Mouse (Mus musculus) limb, embryonic 10.5 days (tissue): ENCODE results near the gene Acvr1b. TPM values are rescaled to one million over a fixed set of nuclear protein-coding genes. Genes with fewer than 3 reads are reported as not detected.

Source experiments
- DNase-seq: peaks from one replicate; pipeline ENCODE4 v3.0.0-alpha.2; 2017; ENCODE audit warnings: low spot score
- H3K27ac ChIP-seq: fragments of 300-500 bp; sonication (generic); 2 replicates; pipeline ENCODE4 v1.5.1; 2016; ENCODE audit warnings: mild to moderate bottlenecking
- H3K27me3 ChIP-seq: fragments of 300-500 bp; sonication (generic); 2 replicates; pipeline ENCODE4 v1.6.1; 2016; ENCODE audit warnings: low read depth, mild to moderate bottlenecking; ENCODE audit not compliant: poor library complexity, severe bottlenecking
- H3K36me3 ChIP-seq: fragments of 300-500 bp; sonication (generic); 2 replicates; pipeline ENCODE4 v1.6.1; 2016; ENCODE audit warnings: mild to moderate bottlenecking, moderate library complexity
- H3K4me1 ChIP-seq: fragments of 300-500 bp; sonication (generic); 2 replicates; pipeline ENCODE4 v1.6.1; 2016
- H3K4me3 ChIP-seq: fragments of 300-500 bp; sonication (generic); 2 replicates; pipeline ENCODE4 v1.5.1; 2016; ENCODE audit warnings: mild to moderate bottlenecking, moderate library complexity
- H3K9me3 ChIP-seq: fragments of 300-500 bp; sonication (generic); replicated peaks from 2 replicates; pipeline ENCODE4 v1.6.1; 2016; ENCODE audit warnings: mild to moderate bottlenecking
- WGBS: fragments of 180-500 bp; shearing (Covaris S2); methylation state at CpG from one replicate; pipeline ENCODE4 v1.1.7; 2016; 5-methylcytosine and 5-hydroxymethylcytosine counted together
- polyA plus RNA-seq: library from polyadenylated mRNA; unstranded; fragments of >200 nt; fragmentation: Nextera tagmentation; extraction: Ambion mirVana; gene quantifications from 2 replicates; pipeline ENCODE4 v1.2.1, GENCODE M21; 2016

Gene Acvr1b
- polyA plus RNA-seq, 1 experiment from 2014 or later: 5.7 TPM

- WGBS: 91% methylated on average over 3 of the region's 3 CpGs
- H3K27me3 ChIP-seq: no peaks in the 10 kb centered on the region
- no peak for DNase-seq
- H3K27ac ChIP-seq: no peak overlapping the region
- no peak overlapping the region for H3K4me3 ChIP-seq
- H3K9me3 ChIP-seq: no peaks in the 10 kb centered on the region
- peaks cover 16% of the 10 kb centered on the region for H3K36me3 ChIP-seq
- peaks cover 22% of the 10 kb centered on the region for H3K4me1 ChIP-seq
Observed at GRCm38 (mm10) chr15:101185549-101185948, 11.7 kb downstream of the Acvr1b start.

- Histone ChIP-seq H3K27me3 (no peaks in the 10 kb centered on the region), H3K9me3 (no peaks in the 10 kb centered on the region), H3K4me1 (peaks cover 11% of the 10 kb centered on the region), H3K27ac (no peak overlapping the region), H3K36me3 (peaks cover 14% of the 10 kb centered on the region), H3K4me3 (no peak overlapping the region)
- no peak for DNase-seq
- WGBS: 67% methylated on average over 5 of the region's 5 CpGs
Observed at GRCm38 (mm10) chr15:101187907-101188306, 14.0 kb downstream of the Acvr1b start.

- WGBS: 83% methylated on average over 10 of the region's 10 CpGs
Observed at GRCm38 (mm10) chr15:101189981-101190761, 16.3 kb downstream of the Acvr1b start.

GRCm38 (mm10) chr15:101190762-101191150 lies 16.9 kb downstream of the Acvr1b start:
- WGBS: 82% methylated on average over 5 of the region's 5 CpGs
- H3K9me3 ChIP-seq: no peaks in the 10 kb centered on the region
- no peak overlapping the region for H3K4me3 ChIP-seq
- no peaks in the 10 kb centered on the region for H3K27me3 ChIP-seq
- peaks cover 10% of the 10 kb centered on the region for H3K4me1 ChIP-seq
- no peak overlapping the region for H3K27ac ChIP-seq
- H3K36me3 ChIP-seq: peaks cover 24% of the 10 kb centered on the region
- DNase-seq: no peak

More at GRCm38 (mm10) chr15:101189981-101190761, 16.3 kb downstream of the Acvr1b start:
- H3K27ac ChIP-seq: no peak overlapping the region
- no peak overlapping the region for H3K4me3 ChIP-seq
- H3K4me1 ChIP-seq: peaks cover 10% of the 10 kb centered on the region
- H3K36me3 ChIP-seq: peaks cover 24% of the 10 kb centered on the region
- no peaks in the 10 kb centered on the region for H3K9me3 ChIP-seq
- DNase-seq: no peak
- no peaks in the 10 kb centered on the region for H3K27me3 ChIP-seq

GRCm38 (mm10) chr15:101191459-101192259 lies 17.8 kb downstream of the Acvr1b start:
- 44% methylated on average over 13 of the region's 13 CpGs for WGBS
- no peaks in the 10 kb centered on the region for H3K9me3 ChIP-seq
- DNase-seq: no peak
- no peak overlapping the region for H3K27ac ChIP-seq
- no peak overlapping the region for H3K4me3 ChIP-seq
- peaks cover 10% of the 10 kb centered on the region for H3K4me1 ChIP-seq
- H3K27me3 ChIP-seq: no peaks in the 10 kb centered on the region
- H3K36me3 ChIP-seq: peaks cover 32% of the 10 kb centered on the region

GRCm38 (mm10) chr15:101192260-101192640 lies 18.4 kb downstream of the Acvr1b start:
- peaks cover 36% of the 10 kb centered on the region for H3K36me3 ChIP-seq
- peaks cover 10% of the 10 kb centered on the region for H3K4me1 ChIP-seq
- no peaks in the 10 kb centered on the region for H3K27me3 ChIP-seq
- no peaks in the 10 kb centered on the region for H3K9me3 ChIP-seq
- H3K27ac ChIP-seq: no peak overlapping the region
- 53% methylated on average over 7 of the region's 7 CpGs for WGBS
- no peak overlapping the region for H3K4me3 ChIP-seq
- DNase-seq: no peak

- 89% methylated on average over 7 of the region's 7 CpGs for WGBS
- no peak overlapping the region for H3K27ac ChIP-seq
- H3K36me3 ChIP-seq: peaks cover 40% of the 10 kb centered on the region
- no peak overlapping the region for H3K4me3 ChIP-seq
- peaks cover 10% of the 10 kb centered on the region for H3K4me1 ChIP-seq
- DNase-seq: no peak
- no peaks in the 10 kb centered on the region for H3K27me3 ChIP-seq
- H3K9me3 ChIP-seq: no peaks in the 10 kb centered on the region
Observed at GRCm38 (mm10) chr15:101192651-101193050, 18.8 kb downstream of the Acvr1b start.

- DNase-seq: no peak
- Histone ChIP-seq H3K4me1 (peaks cover 10% of the 10 kb centered on the region), H3K4me3 (no peak overlapping the region), H3K36me3 (peaks cover 52% of the 10 kb centered on the region), H3K27me3 (no peaks in the 10 kb centered on the region), H3K9me3 (no peaks in the 10 kb centered on the region), H3K27ac (no peak overlapping the region)
- 94% methylated on average over 6 of the region's 6 CpGs for WGBS
Observed at GRCm38 (mm10) chr15:101193971-101194370, 20.1 kb downstream of the Acvr1b start.

GRCm38 (mm10) chr15:101194951-101195823 lies 21.3 kb downstream of the Acvr1b start:
- no peak overlapping the region for H3K27ac ChIP-seq
- no peaks in the 10 kb centered on the region for H3K9me3 ChIP-seq
- no peaks in the 10 kb centered on the region for H3K27me3 ChIP-seq
- no peak overlapping the region for H3K4me3 ChIP-seq
- H3K4me1 ChIP-seq: peaks cover 10% of the 10 kb centered on the region
- 94% methylated on average over 16 of the region's 16 CpGs for WGBS
- H3K36me3 ChIP-seq: peaks cover 64% of the 10 kb centered on the region
- DNase-seq: no peak

GRCm38 (mm10) chr15:101196079-101196795 lies 22.4 kb downstream of the Acvr1b start:
- DNase-seq: no peak
- no peak overlapping the region for H3K27ac ChIP-seq
- no peaks in the 10 kb centered on the region for H3K9me3 ChIP-seq
- H3K27me3 ChIP-seq: no peaks in the 10 kb centered on the region
- peaks cover 75% of the 10 kb centered on the region for H3K36me3 ChIP-seq
- no peak overlapping the region for H3K4me3 ChIP-seq
- 94% methylated on average over 8 of the region's 8 CpGs for WGBS
- peaks cover 8% of the 10 kb centered on the region for H3K4me1 ChIP-seq

- no peak for DNase-seq
- Histone ChIP-seq H3K9me3 (no peaks in the 10 kb centered on the region), H3K27ac (no peak overlapping the region), H3K36me3 (peaks cover 82% of the 10 kb centered on the region), H3K27me3 (no peaks in the 10 kb centered on the region), H3K4me1 (0 out of 2 replicates have a peak, but pooled peaks cover under 1% of the 10 kb centered on the region), H3K4me3 (no peak overlapping the region)
Observed at GRCm38 (mm10) chr15:101196961-101197360, 23.1 kb downstream of the Acvr1b start.

- peaks cover 89% of the 10 kb centered on the region for H3K36me3 ChIP-seq
- no peaks in the 10 kb centered on the region for H3K9me3 ChIP-seq
- H3K4me3 ChIP-seq: no peak overlapping the region
- no peak overlapping the region for H3K27ac ChIP-seq
- H3K27me3 ChIP-seq: no peaks in the 10 kb centered on the region
- 90% methylated on average over 15 of the region's 15 CpGs for WGBS
- H3K4me1 ChIP-seq: no peaks in the 10 kb centered on the region
- DNase-seq: no peak
Observed at GRCm38 (mm10) chr15:101197497-101198179, 23.8 kb downstream of the Acvr1b start.
